Mouse (Mus musculus): ENCODE data around the gene Smad3. TPM values are rescaled to one million over a fixed set of nuclear protein-coding genes. Genes with fewer than 3 reads are reported as not detected.

The Smad3 gene
- total RNA-seq, 2 experiments from 2014 or later, result 15.4 to 15.6 TPM

- intact Hi-C loops (cut with DNase I), result no loop called here
- peak; percentile 38 to 42 for DNase-seq (ENCODE audit: extremely low spot score in 1 of 2, low spot score in 2 of 2)
These were observed 26.5 kb downstream of the Smad3 start for GRCm38 (mm10) chr9:63731114-63731828.

DNA sequence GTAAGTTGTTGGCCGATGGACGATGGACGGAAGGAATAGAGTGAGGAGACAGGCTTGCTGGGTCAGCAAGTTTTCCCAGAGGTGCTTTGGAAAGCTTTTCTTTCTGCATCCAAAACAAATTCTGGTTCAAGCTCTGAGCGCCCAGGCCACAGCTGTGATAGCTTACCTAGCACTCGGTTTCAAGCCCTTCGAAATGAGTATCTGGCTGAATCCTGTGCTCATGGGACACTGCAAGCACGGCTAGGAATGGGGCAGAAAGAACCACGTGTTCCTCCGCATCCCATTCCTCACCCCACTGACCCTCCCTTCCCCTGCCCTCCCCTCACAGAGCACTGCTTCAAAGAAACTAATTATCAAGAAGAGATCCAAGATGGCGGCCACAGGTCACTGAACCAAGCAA, 28.8 kb downstream of the Smad3 start:
- intact Hi-C loops (cut with DNase I), result no loop called here
- DNase-seq (ENCODE audit: extremely low spot score in 1 of 2, low spot score in 2 of 2), result no peak

DNA sequence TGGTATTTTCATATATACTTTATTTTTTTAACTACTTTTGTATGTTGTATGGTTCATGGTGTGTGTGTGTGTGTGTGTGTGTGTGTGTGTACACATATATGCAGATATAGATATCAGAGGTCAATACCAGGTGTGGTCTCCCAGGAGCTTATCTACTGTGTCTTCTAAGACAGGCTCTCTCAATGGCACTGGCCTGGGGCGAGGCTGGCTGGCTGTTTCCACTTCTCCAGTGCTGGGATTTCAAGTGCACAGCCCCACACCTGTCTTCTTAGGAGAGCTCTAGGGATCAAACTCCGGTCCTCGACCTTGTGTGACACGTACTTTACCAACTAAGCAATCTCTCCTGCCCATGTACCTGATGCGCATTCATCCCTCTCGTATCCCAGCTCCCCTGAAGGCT, 30.7 kb downstream of the Smad3 start:
- intact Hi-C loops (cut with DNase I), result no loop called here
- DNase-seq (ENCODE audit: extremely low spot score in 1 of 2, low spot score in 2 of 2), result no peak

DNA sequence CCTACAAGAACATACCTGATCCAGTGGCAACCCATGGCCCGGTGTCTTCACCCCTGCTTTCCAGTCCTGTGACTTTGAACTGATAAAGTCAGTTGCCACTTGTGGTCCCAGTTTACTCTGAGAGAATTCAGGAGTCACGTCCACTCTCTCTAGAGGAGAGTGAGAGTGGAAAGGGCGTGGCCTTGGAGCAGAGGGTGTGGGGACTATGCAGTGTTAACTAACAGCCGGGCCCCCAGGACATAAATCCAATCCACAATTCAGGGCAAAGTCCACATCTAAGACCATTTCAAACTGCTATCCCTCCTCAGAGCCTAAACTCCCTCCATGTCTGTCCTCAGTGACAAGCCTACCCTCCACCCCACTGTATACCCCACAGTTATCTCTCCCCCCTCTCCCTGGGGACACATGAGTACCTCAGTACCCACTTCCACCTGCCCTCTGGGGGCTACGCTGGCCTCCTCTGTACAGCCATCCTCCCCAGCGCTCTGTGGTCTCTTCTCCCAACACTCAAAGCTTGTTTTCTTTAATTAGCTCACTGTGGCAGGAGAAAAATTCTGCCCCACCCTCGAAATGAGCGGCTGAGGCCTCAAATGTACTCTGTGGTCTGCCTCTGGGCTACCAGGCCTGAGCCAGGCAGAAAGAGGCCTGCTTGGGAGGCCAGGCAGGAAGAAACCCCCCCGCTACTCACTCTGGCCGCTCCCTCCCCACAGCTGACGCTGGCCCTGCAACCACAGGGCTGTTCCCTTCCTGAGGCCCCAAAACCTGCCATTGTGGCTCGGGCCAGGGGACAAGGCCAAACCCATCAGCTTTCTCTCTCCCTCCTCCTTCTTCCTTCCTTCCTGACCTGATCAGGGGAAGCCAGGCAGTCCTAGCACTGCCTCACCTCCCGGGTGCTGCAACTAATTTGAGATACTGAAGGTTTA, 31.4 kb downstream of the Smad3 start:
- DNase-seq (ENCODE audit: extremely low spot score in 1 of 2, low spot score in 2 of 2), result peak in 1 of 2 experiments; percentile 60
- intact Hi-C loops (cut with DNase I), result no loop called here

DNA sequence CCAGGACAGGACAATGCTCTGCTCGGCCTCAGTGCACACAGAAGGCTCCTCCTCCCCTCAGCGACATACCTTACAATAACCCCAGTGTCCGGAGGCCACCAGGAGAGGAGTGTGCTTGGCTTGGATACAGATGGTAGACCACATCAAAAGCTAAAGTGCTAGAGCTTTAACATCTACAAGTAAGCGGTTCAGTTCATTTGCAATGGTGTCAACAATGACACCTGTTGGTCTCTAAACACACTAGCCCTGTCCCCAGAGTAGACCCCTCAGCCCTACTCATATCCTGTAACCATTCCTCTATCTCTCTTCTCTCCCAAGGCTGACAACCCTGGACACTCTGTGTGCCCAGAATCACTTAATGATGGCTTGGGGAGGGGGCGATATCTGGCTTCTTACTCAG, 33.0 kb downstream of the Smad3 start:
- intact Hi-C loops (cut with DNase I), result no loop called here

GRCm38 (mm10) chr9:63722918-63723317, 34.9 kb downstream of the Smad3 start:
- no peak for DNase-seq (ENCODE audit: extremely low spot score in 1 of 2, low spot score in 2 of 2)
- intact Hi-C loops (cut with DNase I), result no loop called here

More for the DNA sequence above, 33.0 kb downstream of the Smad3 start:
- DNase-seq (ENCODE audit: extremely low spot score in 1 of 2, low spot score in 2 of 2), result no peak

DNA sequence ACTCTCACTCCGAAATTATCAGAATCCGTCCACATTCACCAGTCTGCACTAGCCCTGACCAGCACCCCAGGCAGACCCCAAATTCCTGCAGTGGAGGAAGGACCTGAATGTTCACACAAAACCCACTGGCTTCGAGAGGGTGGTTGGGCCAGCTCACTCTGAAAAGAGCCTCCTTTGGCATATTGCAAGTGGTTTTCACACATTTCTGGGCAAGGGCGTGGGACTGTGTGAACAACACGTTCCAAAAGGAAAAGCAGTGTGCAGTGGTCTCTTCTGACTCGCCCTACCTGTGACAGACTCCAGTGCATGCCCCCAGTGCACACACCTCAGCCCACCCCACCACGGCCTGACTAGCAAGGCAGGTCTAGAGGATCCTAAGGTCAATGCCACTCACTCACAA, 35.4 kb downstream of the Smad3 start:
- intact Hi-C loops (cut with DNase I), result no loop called here
- DNase-seq (ENCODE audit: extremely low spot score in 1 of 2, low spot score in 2 of 2), result no peak

GRCm38 (mm10) chr9:63721573-63722275, 36.1 kb downstream of the Smad3 start:
- DNase-seq (ENCODE audit: extremely low spot score in 1 of 2, low spot score in 2 of 2), result no peak
- intact Hi-C loops (cut with DNase I), result no loop called here

DNA sequence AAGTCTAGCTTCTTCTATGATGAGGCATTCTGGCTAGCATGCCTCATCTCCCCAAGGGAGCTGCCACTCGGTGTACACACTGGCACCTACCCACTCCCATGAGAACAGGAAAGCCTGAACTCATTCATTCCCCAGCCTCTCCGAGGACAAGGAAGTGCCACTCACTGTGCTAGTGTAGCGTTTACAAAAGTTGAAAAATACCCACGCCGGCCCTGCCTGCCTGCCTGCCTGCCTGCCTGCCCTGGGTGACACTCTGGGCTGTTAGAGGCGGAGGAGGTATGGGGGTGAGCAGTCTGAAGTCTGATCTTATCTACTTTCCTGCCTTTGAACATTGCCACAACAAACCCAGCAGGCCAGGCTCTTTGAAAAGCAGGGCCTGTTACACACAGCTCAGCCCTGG, 37.1 kb downstream of the Smad3 start:
- intact Hi-C loops (cut with DNase I), result no loop called here

GRCm38 (mm10) chr9:63719770-63720440, 37.9 kb downstream of the Smad3 start:
- intact Hi-C loops (cut with DNase I), result no loop called here

More for the DNA sequence above, 37.1 kb downstream of the Smad3 start:
- peak in 1 of 2 experiments; percentile 65 for DNase-seq (ENCODE audit: extremely low spot score in 1 of 2, low spot score in 2 of 2)

DNA sequence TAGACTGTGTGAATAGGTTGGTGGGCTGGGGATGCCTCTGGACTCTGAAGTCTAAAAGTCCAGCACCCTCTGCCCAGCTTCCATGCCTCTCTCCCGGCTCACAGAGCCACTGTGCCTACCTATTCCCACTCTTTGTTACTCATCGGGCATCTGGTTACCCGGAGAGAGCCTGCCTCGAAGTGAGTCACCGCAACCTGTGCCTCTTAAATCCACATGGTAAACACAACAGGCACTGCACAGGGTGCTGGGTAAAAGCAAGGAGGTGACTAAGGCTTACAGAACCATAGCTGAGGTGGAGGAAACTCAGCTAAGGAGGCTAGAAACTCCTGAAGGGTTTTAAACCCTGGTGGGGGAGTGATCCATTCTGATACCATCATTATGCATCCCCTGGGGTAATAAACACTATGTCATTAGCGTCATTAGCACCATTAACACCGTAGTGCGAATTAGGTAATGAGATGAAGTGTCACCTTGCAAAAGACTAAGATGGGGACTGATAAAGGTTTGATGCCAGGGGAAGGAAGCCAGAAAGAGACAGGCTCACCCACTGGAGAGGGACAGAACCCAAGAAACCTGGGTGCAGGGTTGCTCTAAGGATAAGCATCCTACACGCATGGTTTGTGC, 38.9 kb downstream of the Smad3 start:
- no peak for DNase-seq (ENCODE audit: extremely low spot score in 1 of 2, low spot score in 2 of 2)

More at GRCm38 (mm10) chr9:63719770-63720440, 37.9 kb downstream of the Smad3 start:
- peak in 1 of 2 experiments; percentile 74 for DNase-seq (ENCODE audit: extremely low spot score in 1 of 2, low spot score in 2 of 2)

DNA sequence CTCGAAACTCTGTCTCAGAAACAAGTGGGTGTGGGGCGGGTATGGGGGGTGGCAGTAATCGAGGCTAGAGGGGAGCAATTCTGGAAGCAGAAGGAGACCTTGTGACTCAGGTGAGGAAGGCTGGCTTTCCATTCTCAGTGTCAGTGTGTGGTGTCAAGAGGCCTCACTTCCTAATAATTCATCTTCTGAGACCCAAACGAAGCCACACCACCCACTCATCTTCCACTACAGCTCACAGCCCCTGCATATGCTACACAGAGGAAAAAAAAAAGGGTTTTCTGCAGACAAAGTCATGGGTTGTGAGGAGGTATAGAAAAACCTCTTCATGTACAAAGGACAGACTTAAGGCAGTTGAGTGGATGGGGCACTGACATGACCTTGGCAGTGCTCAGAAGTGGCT, 39.6 kb downstream of the Smad3 start:
- DNase-seq (ENCODE audit: extremely low spot score in 1 of 2, low spot score in 2 of 2), result no peak
- intact Hi-C loops (cut with DNase I), result no loop called here

More for the DNA sequence above, 38.9 kb downstream of the Smad3 start:
- intact Hi-C loops (cut with DNase I), result no loop called here

DNA sequence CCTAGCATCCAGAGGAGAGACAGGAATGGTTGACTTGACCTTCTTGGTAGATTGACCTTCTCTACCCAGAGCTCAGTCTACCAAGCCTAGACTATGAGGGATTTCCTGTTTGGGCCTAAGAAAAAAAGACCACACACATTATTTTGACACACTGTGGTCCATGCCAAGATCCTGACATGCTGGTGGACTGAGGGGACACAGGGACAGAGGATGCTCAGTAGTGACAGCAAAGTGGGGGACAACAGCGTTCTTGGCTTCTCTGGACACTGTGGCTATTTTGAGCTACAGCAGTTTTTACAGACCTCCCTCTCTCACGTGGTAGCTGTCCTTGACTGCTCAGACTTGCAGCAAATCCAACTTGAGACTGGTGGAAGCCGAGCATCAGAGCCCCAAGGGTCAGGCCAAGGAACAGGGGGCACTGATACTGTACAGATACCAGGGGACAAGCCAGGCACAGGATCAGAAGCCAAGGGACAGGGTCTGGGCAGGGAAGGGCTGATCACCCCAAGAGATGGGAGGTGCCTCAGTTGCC, 40.3 kb downstream of the Smad3 start:
- DNase-seq (ENCODE audit: extremely low spot score in 1 of 2, low spot score in 2 of 2), result no peak

DNA sequence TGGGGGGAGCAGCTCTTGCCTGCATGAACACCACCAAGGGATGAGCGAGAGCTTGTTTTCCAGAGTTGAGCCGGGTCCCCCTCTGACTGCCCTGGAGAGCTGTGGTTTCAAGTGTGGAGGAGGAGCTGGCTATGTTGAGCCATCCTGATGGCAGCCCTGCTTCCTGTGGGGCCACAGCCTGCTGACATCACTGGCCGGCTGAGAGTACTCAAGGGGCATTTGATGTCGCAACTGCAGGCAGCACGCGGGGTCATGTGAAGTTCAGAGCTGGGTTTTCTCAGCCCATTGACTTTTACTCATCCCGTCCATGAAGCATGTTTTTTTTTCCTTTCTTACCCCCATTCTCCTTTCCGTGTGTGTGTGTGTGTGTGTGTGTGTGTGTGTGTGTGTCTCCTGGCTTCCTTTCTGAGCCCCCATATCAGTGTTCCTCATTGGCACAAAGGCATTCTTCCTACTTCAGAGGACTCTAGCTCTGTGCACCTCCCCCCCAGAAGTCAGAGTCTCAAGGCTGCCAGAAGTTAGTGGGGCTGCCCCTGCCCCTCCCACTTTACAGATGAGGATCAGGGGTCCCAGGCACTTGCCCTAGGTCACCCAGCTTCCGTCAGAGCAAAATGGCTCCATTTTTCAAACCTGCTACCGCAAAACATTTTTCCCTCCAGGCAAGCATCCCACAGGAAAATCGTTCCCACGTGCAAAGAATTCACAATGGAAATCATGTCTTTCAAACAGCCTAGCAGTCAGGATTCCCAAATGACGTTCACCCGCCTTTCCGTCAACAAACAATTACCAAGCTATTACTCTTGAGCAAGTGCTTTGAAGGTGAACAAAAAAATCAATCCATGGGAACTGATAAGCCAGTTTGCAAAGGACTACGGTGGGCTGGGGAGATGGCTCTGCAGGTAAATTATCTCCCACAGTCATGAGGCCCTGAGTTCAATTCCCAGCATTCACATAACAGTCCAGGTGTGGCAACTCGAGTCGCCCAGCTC, 41.4 kb downstream of the Smad3 start:
- intact Hi-C loops (cut with DNase I), result no loop called here
- peak in 1 of 2 experiments; percentile 56 for DNase-seq (ENCODE audit: extremely low spot score in 1 of 2, low spot score in 2 of 2)

More for the DNA sequence above, 40.3 kb downstream of the Smad3 start:
- intact Hi-C loops (cut with DNase I), result no loop called here

DNA sequence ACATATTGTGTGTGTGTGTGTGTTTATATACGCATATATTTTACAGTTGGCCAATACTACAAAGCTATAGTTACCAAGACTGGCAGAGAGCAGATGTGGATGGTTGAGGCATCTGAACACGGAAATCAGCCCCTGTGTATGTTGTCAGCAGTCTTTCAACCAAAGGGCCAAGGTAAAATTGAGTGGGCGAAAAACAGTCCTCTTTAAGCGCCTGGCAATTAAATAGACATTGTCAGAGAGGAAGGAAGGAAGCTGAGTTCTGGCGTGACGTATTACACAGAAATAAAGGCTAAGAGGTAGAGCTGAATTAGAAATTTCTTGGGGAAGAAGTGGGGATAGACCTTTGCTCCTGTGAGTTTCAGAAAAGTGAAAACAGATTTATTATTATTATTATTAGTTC, 43.2 kb downstream of the Smad3 start:
- intact Hi-C loops (cut with DNase I), result no loop called here
- no peak for DNase-seq (ENCODE audit: extremely low spot score in 1 of 2, low spot score in 2 of 2)

DNA sequence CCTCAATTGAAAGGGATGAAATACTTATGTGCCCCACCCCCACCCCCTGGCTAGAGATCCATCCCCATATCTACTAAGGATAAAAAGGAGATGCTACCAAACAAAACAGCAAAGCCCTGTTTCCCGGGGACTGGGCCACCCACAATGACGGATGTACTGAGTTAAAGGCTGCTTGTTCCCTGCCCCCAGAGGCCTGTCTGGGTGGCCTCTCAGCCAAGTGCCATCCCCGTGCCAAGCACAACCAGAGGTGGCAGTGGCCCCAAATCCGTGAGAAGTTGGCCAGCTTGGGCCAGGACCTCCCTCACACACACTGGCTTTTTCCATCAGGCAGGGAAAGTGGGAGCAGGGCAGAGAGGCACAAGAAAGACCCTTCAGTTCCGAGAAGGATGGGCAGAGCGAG, 45.0 kb downstream of the Smad3 start:
- DNase-seq (ENCODE audit: extremely low spot score in 1 of 2, low spot score in 2 of 2), result peak; percentile 45 to 49
- intact Hi-C loops (cut with DNase I), result no loop called here
